Mouse (Mus musculus) lung, embryonic 14.5 days (tissue): ENCODE measurements around the gene Golga5. TPM values are rescaled to one million over a fixed set of nuclear protein-coding genes. Genes with fewer than 3 reads are reported as not detected.
A peak's percentile ranks its signal among the peaks of the same experiment; 100 is the strongest.

Experiments used
- ATAC-seq: fragments of 200-750 bp; cut with Nextera tagmentation; 2 replicates; pipeline ENCODE4 v1.8.0; 2017; ENCODE audit warnings: mild to moderate bottlenecking, moderate TSS enrichment, moderate library complexity; ENCODE audit not compliant: insufficient read depth
- DNase-seq: peaks from one replicate; pipeline ENCODE4 v3.0.0-alpha.2; 2015
- H3K27ac ChIP-seq: fragments of 300-500 bp; sonication (generic); 2 replicates; pipeline ENCODE4 v1.5.1; 2014; ENCODE audit warnings: low read depth, mild to moderate bottlenecking, moderate library complexity
- H3K27me3 ChIP-seq: fragments of 300-500 bp; sonication (generic); 2 replicates; pipeline ENCODE4 v1.6.1; 2014; ENCODE audit warnings: low read length, control low read depth; ENCODE audit not compliant: insufficient read depth
- H3K36me3 ChIP-seq: fragments of 300-500 bp; sonication (generic); 2 replicates; pipeline ENCODE4 v1.6.1; 2014; ENCODE audit warnings: control low read depth; ENCODE audit not compliant: insufficient read depth
- H3K4me1 ChIP-seq: fragments of 300-500 bp; sonication (generic); 2 replicates; pipeline ENCODE4 v1.6.1; 2014; ENCODE audit warnings: antibody characterized with exemption, control low read depth; ENCODE audit not compliant: insufficient read depth
- H3K4me2 ChIP-seq: fragments of 300-500 bp; sonication (generic); 2 replicates; pipeline ENCODE4 v1.6.1; 2014; ENCODE audit warnings: mild to moderate bottlenecking
- H3K4me3 ChIP-seq: fragments of 300-500 bp; sonication (generic); 2 replicates; pipeline ENCODE4 v1.5.1; 2014; ENCODE audit warnings: low read depth, low read length
- H3K9ac ChIP-seq: fragments of 300-500 bp; sonication (generic); 2 replicates; pipeline ENCODE4 v1.6.1; 2014
- H3K9me3 ChIP-seq: fragments of 300-500 bp; sonication (generic); 2 replicates; pipeline ENCODE4 v1.6.1; 2016; ENCODE audit warnings: low read depth, low read length, control low read depth
- CTCF ChIP-seq: IDR thresholded peaks from 2 replicates; pipeline ENCODE4 v1.5.1; 2016; ENCODE audit warnings: antibody characterized with exemption, low read depth
- WGBS: fragments of 180-500 bp; shearing (Covaris S2); extraction: QIAGEN DNeasy Blood & Tissue Kit; methylation state at CpG from one replicate; pipeline ENCODE4 v1.1.7; 2014; 5-methylcytosine and 5-hydroxymethylcytosine counted together
- polyA plus RNA-seq: library from polyadenylated mRNA; unstranded; fragments of >200 nt; fragmentation: Nextera tagmentation; extraction: Ambion mirVana; gene quantifications from 2 replicates; pipeline ENCODE4 v1.2.1, GENCODE M21; 2014

The Golga5 gene
- polyA plus RNA-seq, 1 experiment from 2014 or later = 29.4 TPM

DNA sequence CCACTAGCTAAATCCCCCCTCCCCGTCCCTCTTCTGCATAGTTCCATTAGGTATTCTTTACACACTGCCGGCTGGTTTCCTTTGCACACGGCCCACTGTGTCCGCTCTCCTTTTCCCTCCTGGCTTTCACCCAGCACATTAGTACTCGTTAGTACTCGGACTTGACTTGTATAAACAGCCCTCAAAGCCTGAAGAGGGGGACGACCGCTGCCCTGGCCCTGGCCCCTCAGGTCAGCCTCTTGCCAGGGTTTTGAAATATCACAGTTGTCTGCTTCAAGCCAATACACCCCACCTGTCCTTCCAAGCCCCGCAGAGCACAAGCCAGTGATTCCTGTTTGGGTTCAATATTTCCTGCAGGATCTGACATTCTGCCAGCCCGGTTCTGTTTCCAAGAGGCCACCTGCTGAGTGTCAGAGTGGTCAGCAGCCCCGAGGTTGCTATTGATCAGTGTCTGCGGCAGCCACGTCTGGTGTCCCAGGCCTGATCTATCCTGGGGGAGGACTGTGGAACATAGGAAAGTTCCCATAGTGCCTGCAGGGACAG, 52.9 kb downstream of the Golga5 start:
- Histone ChIP-seq H3K27me3 (no peaks in the 10 kb centered on the region), H3K36me3 (no peaks in the 10 kb centered on the region), H3K4me2 (no peak overlapping the region), H3K4me3 (no peak overlapping the region), H3K9me3 (no peaks in the 10 kb centered on the region), H3K4me1 (no peaks in the 10 kb centered on the region), H3K9ac (no peak overlapping the region), H3K27ac (peak overlapping the region; percentile 19; the same call in 1 of the 2 replicates)
- ATAC-seq (no peak; the same call in 1 of the 2 replicates), DNase-seq (peak; percentile 54)
- WGBS = 16% methylated on average over 13 of the region's 13 CpGs
- no peak for TF ChIP-seq CTCF

DNA sequence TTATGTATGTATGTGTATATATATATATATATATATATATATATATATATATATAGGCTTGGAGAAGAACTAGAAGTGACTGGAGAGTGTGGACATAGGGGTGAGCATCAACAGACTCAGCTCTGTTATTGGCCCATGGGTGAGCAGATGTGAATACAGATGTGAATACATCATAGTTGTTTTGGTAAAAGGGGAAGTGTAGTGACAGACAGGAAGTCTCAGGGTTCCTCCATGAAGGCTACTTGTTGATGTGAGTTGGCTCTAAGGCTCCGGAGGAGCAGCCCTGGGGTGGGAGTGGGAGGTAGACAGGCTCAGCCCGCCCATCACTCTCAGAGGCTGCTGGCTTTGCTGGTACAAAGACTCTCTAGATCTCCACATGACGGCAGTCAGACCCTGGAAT, 55.3 kb downstream of the Golga5 start:
- DNase-seq (no peak), ATAC-seq (no peak; the same call in 1 of the 2 replicates)
- WGBS = 52% methylated on average over 3 of the region's 3 CpGs
- Histone ChIP-seq H3K9ac (no peak overlapping the region), H3K9me3 (no peaks in the 10 kb centered on the region), H3K36me3 (no peaks in the 10 kb centered on the region), H3K27ac (no peak overlapping the region), H3K4me3 (no peak overlapping the region), H3K27me3 (no peaks in the 10 kb centered on the region), H3K4me2 (no peak overlapping the region), H3K4me1 (no peaks in the 10 kb centered on the region)
- no peak for TF ChIP-seq CTCF

DNA sequence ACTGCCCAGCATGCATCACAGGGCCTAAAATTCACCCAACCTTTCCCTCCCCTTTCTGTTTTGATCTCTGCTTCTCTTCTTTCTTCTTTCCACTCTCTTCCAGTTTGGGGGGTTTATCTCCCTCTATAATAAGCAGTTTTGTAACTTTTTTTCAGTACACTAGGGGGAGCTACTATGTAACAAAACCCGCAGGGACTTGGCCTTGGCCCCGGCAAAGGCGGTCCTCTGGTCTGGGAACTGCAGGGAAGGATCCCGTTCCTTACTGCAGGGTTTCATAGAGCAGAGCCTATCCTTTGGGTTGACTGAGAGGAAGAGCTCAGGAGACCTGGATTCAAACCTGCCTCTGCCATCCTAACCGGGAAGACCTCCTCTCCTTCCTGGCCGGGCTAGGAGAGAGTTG, 55.8 kb downstream of the Golga5 start:
- no peak overlapping the region for H3K4me2 ChIP-seq
- peak; percentile 51; the same call in 1 of the 2 replicates for TF ChIP-seq CTCF
- H3K9ac ChIP-seq = no peak overlapping the region
- H3K4me3 ChIP-seq = no peak overlapping the region
- no peaks in the 10 kb centered on the region for H3K4me1 ChIP-seq
- ATAC-seq = no peak
- H3K27ac ChIP-seq = no peak overlapping the region
- H3K27me3 ChIP-seq = no peaks in the 10 kb centered on the region
- no peaks in the 10 kb centered on the region for H3K9me3 ChIP-seq
- no peaks in the 10 kb centered on the region for H3K36me3 ChIP-seq
- DNase-seq = peak; percentile 75
- WGBS = 22% methylated on average over 6 of the region's 6 CpGs

DNA sequence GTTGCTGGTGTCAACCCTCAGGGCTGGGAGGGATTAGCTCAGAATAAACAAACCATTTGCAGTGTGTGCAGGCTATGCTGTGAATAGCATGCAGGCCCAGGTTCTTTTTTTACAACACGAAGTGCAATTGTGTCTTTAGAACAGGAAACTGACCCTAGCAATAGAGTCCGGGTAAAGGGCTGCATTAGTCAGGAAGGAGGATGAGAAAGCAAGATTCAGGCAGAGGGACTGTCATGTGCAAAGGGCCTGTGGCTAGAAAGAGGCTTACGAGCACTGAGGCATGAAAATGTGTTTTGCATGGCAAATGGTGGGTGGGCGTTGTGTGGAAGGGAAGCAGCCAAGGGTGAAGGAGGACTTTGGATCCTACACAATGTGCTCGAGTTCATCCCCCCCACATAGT, 59.1 kb downstream of the Golga5 start:
- H3K27me3 ChIP-seq = no peaks in the 10 kb centered on the region
- H3K36me3 ChIP-seq = no peaks in the 10 kb centered on the region
- no peaks in the 10 kb centered on the region for H3K9me3 ChIP-seq
- no peak overlapping the region for H3K9ac ChIP-seq
- 66% methylated on average over 5 of the region's 5 CpGs for WGBS
- DNase-seq = no peak
- H3K27ac ChIP-seq = no peak overlapping the region
- TF ChIP-seq CTCF = no peak
- H3K4me1 ChIP-seq = no peaks in the 10 kb centered on the region
- no peak for ATAC-seq
- H3K4me2 ChIP-seq = no peak overlapping the region
- H3K4me3 ChIP-seq = no peak overlapping the region

DNA sequence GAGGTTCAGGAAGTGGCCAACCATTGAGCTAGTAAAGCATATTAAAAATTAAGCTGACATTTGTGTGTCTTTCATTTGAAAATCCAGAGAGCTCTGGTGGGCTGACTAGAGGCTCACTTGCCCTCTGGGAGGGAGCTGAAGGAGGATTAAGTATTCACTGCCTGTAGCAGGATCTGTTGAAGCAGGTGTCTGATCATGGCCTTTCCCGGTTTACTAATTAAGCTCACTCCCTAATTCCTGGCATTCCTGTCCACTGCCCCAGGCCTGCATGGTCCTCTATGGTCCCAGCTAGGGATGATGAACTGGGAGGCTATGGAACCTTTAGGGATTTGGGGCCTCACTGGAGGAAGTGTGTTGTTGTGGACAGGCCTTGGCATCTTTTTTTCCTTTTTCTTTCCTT, 66.9 kb downstream of the Golga5 start:
- Histone ChIP-seq H3K4me2 (no peak overlapping the region), H3K4me3 (no peak overlapping the region), H3K36me3 (no peaks in the 10 kb centered on the region), H3K9ac (no peak overlapping the region), H3K27ac (no peak overlapping the region), H3K9me3 (no peaks in the 10 kb centered on the region), H3K27me3 (no peaks in the 10 kb centered on the region), H3K4me1 (no peaks in the 10 kb centered on the region)
- ATAC-seq (no peak), DNase-seq (no peak)
- 63% methylated on average over 1 of the region's 1 CpGs for WGBS
- no peak for TF ChIP-seq CTCF

DNA sequence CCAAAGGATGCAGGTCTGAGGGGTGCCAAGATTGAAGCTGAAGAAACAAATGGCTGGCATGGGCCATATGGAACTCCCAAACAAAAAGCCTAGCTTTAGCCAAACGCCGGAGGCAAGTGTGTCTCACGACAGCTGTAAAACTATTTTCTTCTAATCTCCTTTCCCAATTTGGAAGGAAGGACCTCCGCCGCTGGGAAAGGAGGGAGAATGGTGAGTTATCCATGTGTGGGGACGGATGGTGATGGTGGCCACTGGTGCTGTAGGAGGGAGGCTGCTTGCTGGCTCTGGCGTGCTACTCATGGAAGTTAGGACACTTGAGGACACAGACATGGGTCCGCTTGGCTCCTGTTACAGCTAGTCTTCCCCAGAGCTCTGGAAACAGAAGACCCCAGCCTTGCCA, 71.3 kb downstream of the Golga5 start:
- Histone ChIP-seq H3K36me3 (no peaks in the 10 kb centered on the region), H3K9ac (no peak overlapping the region), H3K4me2 (no peak overlapping the region), H3K4me1 (no peaks in the 10 kb centered on the region), H3K27me3 (no peaks in the 10 kb centered on the region), H3K4me3 (no peak overlapping the region), H3K27ac (no peak overlapping the region), H3K9me3 (no peaks in the 10 kb centered on the region)
- WGBS = 66% methylated on average over 8 of the region's 8 CpGs
- TF ChIP-seq CTCF = no peak
- ATAC-seq = no peak
- DNase-seq = no peak

DNA sequence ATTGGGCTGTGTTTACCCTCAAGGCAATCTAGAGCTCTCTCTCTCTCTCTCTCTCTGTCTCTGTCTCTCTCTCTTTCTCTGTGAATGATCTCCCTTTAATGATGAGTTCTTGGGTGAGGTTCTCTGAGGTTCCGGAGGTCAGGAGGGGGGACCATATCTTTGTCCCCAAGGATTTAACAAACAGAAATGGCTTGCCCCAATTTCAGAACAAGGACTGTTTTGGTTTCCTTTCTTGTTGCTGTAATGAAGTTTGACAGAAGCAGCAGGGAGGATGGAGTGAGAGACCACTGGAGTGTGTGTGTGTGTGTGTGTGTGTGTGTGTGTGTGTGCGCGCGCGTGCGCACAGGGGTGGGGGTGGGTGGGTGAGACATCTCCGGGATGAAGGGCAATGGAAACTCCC, 72.2 kb downstream of the Golga5 start:
- Histone ChIP-seq H3K9me3 (no peaks in the 10 kb centered on the region), H3K4me2 (no peak overlapping the region), H3K9ac (no peak overlapping the region), H3K4me3 (no peak overlapping the region), H3K36me3 (no peaks in the 10 kb centered on the region), H3K27ac (no peak overlapping the region), H3K27me3 (no peaks in the 10 kb centered on the region), H3K4me1 (no peaks in the 10 kb centered on the region)
- WGBS = 90% methylated on average over 7 of the region's 7 CpGs
- TF ChIP-seq CTCF = no peak
- ATAC-seq = no peak
- no peak for DNase-seq

DNA sequence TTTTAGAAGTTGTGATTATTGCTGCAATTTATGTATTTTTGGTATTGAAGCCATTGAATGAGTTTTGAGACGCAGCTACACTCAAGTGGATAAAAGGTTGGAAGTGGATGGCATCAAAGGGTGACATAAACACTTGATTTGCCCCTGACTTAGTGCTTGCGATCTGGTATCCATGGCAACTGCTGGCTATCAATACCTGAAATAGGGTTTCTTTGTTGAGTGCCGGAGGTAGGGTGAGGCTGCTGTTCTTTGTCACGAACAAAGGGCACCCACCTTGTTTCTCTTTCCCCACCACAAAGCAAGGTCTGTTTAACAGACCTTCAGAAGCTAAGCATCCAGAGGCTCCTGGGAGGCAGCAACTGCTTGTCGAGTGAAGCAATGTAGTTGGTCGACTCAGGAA, 76.2 kb downstream of the Golga5 start:
- Histone ChIP-seq H3K36me3 (no peaks in the 10 kb centered on the region), H3K9ac (no peak overlapping the region), H3K27me3 (no peaks in the 10 kb centered on the region), H3K9me3 (no peaks in the 10 kb centered on the region), H3K27ac (no peak overlapping the region), H3K4me1 (no peaks in the 10 kb centered on the region), H3K4me3 (no peak overlapping the region), H3K4me2 (no peak overlapping the region)
- WGBS = 48% methylated on average over 6 of the region's 6 CpGs
- TF ChIP-seq CTCF = no peak
- DNase-seq = no peak
- ATAC-seq = no peak

Other genes starting within 250 kb of the Golga5 start
- 14.3 and 15.4 TPM in 2 replicates for gene Rin3, start 186.1 kb upstream of the Golga5 start, polyA plus RNA-seq
- 104 and 108 TPM in 2 replicates for gene Lgmn, start 29.3 kb upstream of the Golga5 start, polyA plus RNA-seq
- 0.23 and 0.43 TPM in 2 replicates for gene Chga, start 85.8 kb downstream of the Golga5 start, polyA plus RNA-seq
- 7.2 and 8.4 TPM in 2 replicates for gene Itpk1, start 235.8 kb downstream of the Golga5 start, polyA plus RNA-seq